Mouse (Mus musculus): ENCODE data around the gene Rfc4. TPM values are rescaled to one million over a fixed set of nuclear protein-coding genes. Genes with fewer than 3 reads are reported as not detected.
"Not testable (repeated sequence)": the region's sequence is repeated elsewhere in the genome, so short reads cannot be mapped to it uniquely, and the experiment has no call there.

Rfc4 gene
- polyA plus RNA-seq, 1 experiment from 2014 or later: 226 TPM

- Histone ChIP-seq H3K4me3 (no peak overlapping the region), H3K4me1 (no peaks in the 10 kb centered on the region), H3K27ac (no peak overlapping the region), H3K36me3 (no peaks in the 10 kb centered on the region), H3K27me3 (ENCODE audit: low read depth, poor library complexity, severe bottlenecking) (no peaks in the 10 kb centered on the region), H3K9me3 (replicated peaks) (no peaks in the 10 kb centered on the region)
- 90% methylated on average over 6 of the region's 6 CpGs for WGBS
- no peak for DNase-seq (ENCODE audit: low spot score)
These were observed 33.4 kb downstream of the Rfc4 start for GRCm38 (mm10) chr16:23094136-23094535.

GRCm38 (mm10) chr16:23093321-23093953 lies 34.1 kb downstream of the Rfc4 start:
- Histone ChIP-seq H3K4me1 (no peaks in the 10 kb centered on the region), H3K9me3 (replicated peaks) (no peaks in the 10 kb centered on the region), H3K4me3 (no peak overlapping the region), H3K36me3 (no peaks in the 10 kb centered on the region), H3K27ac (no peak overlapping the region), H3K27me3 (ENCODE audit: low read depth, poor library complexity, severe bottlenecking) (no peaks in the 10 kb centered on the region)
- 86% methylated on average over 13 of the region's 13 CpGs for WGBS
- no peak for DNase-seq (ENCODE audit: low spot score)

- H3K36me3 ChIP-seq; H3K4me1 ChIP-seq; DNase-seq (ENCODE audit: low spot score); H3K9me3 ChIP-seq (replicated peaks); H3K27me3 ChIP-seq (ENCODE audit: low read depth, poor library complexity, severe bottlenecking); H3K4me3 ChIP-seq; H3K27ac ChIP-seq: not testable (repeated sequence)
These were observed 36.2 kb downstream of the Rfc4 start for GRCm38 (mm10) chr16:23091345-23091744.

- H3K27me3 ChIP-seq (ENCODE audit: low read depth, poor library complexity, severe bottlenecking); H3K36me3 ChIP-seq; H3K9me3 ChIP-seq (replicated peaks); H3K4me3 ChIP-seq; DNase-seq (ENCODE audit: low spot score); H3K27ac ChIP-seq; H3K4me1 ChIP-seq: not testable (repeated sequence)
- WGBS: 95% methylated on average over 1 of the region's 1 CpGs
These were observed 39.0 kb downstream of the Rfc4 start for GRCm38 (mm10) chr16:23088491-23088890.

DNA sequence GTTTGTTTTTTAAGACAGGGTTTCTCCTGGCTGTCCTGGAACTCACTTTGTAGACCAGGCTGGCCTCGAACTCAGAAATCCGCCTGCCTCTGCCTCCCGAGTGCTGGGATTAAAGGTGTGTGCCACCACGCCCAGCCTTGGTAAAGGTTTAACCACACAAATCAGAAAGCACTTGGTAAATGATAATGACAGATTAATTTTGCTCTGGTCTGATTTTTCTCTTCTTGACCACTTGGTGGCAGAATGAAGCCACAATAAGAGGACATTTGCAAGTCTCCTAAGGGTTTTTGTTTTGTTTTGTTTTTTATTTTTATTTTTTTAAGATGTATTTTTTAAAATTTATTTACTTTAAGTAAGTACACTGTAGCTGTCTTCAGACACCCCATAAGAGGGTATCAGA lies 39.8 kb downstream of the Rfc4 start:
- not testable (repeated sequence) for H3K36me3 ChIP-seq; DNase-seq (ENCODE audit: low spot score); H3K4me3 ChIP-seq; H3K9me3 ChIP-seq (replicated peaks); H3K4me1 ChIP-seq; H3K27ac ChIP-seq; H3K27me3 ChIP-seq (ENCODE audit: low read depth, poor library complexity, severe bottlenecking)
- WGBS: 62% methylated on average over 4 of the region's 4 CpGs

- H3K27me3 ChIP-seq (ENCODE audit: low read depth, poor library complexity, severe bottlenecking); H3K4me3 ChIP-seq; DNase-seq (ENCODE audit: low spot score); H3K36me3 ChIP-seq; H3K4me1 ChIP-seq; H3K27ac ChIP-seq; H3K9me3 ChIP-seq (replicated peaks): not testable (repeated sequence)
- 82% methylated on average over 8 of the region's 8 CpGs for whole genome bisulfite sequencing
These were observed 40.4 kb downstream of the Rfc4 start for GRCm38 (mm10) chr16:23087159-23087558.

DNA sequence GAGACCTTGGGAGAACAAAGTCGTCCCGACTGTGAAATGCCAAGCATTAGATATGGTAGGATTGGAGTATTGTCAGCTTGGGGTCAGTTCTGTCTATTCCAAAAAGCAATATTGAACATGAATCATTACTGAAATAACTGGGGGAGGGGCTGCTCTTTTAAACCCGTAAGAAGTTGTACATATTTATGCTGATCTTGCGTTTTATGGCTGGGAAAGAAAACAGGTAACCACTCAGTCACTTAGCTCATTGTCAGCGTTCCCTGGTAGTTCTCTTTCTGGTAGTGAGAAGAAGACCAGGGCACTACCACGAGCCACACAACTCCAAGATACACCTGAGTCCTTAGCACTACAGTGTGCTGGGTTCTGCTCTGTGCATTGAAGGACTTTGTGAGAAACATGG lies 50.0 kb downstream of the Rfc4 start:
- H3K27ac ChIP-seq; H3K4me3 ChIP-seq; H3K36me3 ChIP-seq; H3K4me1 ChIP-seq; H3K9me3 ChIP-seq (replicated peaks); H3K27me3 ChIP-seq (ENCODE audit: low read depth, poor library complexity, severe bottlenecking); DNase-seq (ENCODE audit: low spot score): not testable (repeated sequence)
- WGBS: 87% methylated on average over 6 of the region's 6 CpGs

Small RNAs within 50 kb of the gene (microRNA-seq; reads per million reads assigned to microRNA genes)
- gene Gm49346: not detected

Other genes starting within 250 kb of the Rfc4 start
- not detected in 2 replicates for gene Ahsg, start 236.5 kb downstream of the Rfc4 start, polyA plus RNA-seq (2016; fragmentation: Nextera tagmentation; extraction: Ambion mirVana)
- gene Fetub, start 209.4 kb downstream of the Rfc4 start, polyA plus RNA-seq (2016; fragmentation: Nextera tagmentation; extraction: Ambion mirVana): not detected in 2 replicates
- not detected in 2 replicates for gene Hrg, start 176.7 kb downstream of the Rfc4 start, polyA plus RNA-seq (2016; fragmentation: Nextera tagmentation; extraction: Ambion mirVana)
- not detected in 2 replicates for gene Kng2, start 98.3 kb downstream of the Rfc4 start, polyA plus RNA-seq (2016; fragmentation: Nextera tagmentation; extraction: Ambion mirVana)
- gene Kng1, start 69.9 kb downstream of the Rfc4 start, polyA plus RNA-seq (2016; fragmentation: Nextera tagmentation; extraction: Ambion mirVana): 0.11 TPM in 1 of 2 replicates, not detected in the other
- gene Eif4a2, start 20.3 kb downstream of the Rfc4 start, polyA plus RNA-seq (2016; fragmentation: Nextera tagmentation; extraction: Ambion mirVana): 161 and 181 TPM in 2 replicates
- gene Adipoq, start 18.8 kb upstream of the Rfc4 start, polyA plus RNA-seq (2016; fragmentation: Nextera tagmentation; extraction: Ambion mirVana): not detected in 2 replicates
- 23.8 and 26.7 TPM in 2 replicates for gene St6gal1, start 97.0 kb upstream of the Rfc4 start, polyA plus RNA-seq (2016; fragmentation: Nextera tagmentation; extraction: Ambion mirVana)

Measured in limb, embryonic 10.5 days (tissue).